Mouse (Mus musculus): ENCODE data around the gene Hes2. TPM values are rescaled to one million over a fixed set of nuclear protein-coding genes. Genes with fewer than 3 reads are reported as not detected.
A peak's percentile ranks its signal among the peaks of the same experiment; 100 is the strongest.

Gene Hes2
- polyA plus RNA-seq, 1 experiment from 2014 or later = not detected

- no peak overlapping the region for H3K4me2 ChIP-seq (ENCODE audit: low read depth, low read length)
- ATAC-seq = no peak
- H3K27ac ChIP-seq (ENCODE audit: low read depth) = no peak overlapping the region
- no peaks in the 10 kb centered on the region for H3K9me3 ChIP-seq (ENCODE audit: low read length)
- 52% methylated on average over 10 of the region's 10 CpGs for WGBS (ENCODE audit: insufficient replicate concordance)
- no peak overlapping the region for H3K4me3 ChIP-seq (ENCODE audit: low read depth, low read length)
- no peaks in the 10 kb centered on the region for H3K4me1 ChIP-seq (ENCODE audit: insufficient read depth)
- no peak for DNase-seq
- TF ChIP-seq EP300 (IDR thresholded peaks at IDR 0.05; ENCODE audit: low read depth) (no peak), CTCF (IDR thresholded peaks at IDR 0.05; ENCODE audit: low read depth) (no peak)
- H3K27me3 ChIP-seq (ENCODE audit: insufficient read depth, low read length) = 0 out of 2 replicates have a peak, but pooled peaks cover 12% of the 10 kb centered on the region
- no peaks in the 10 kb centered on the region for H3K36me3 ChIP-seq (replicated peaks; ENCODE audit: insufficient read depth, low read length)
- H3K9ac ChIP-seq (replicated peaks) = no peak overlapping the region
Measured at GRCm38 (mm10) chr4:152145473-152145872, 13.2 kb upstream of the Hes2 start.

- ATAC-seq (no peak), DNase-seq (no peak)
- WGBS (ENCODE audit: insufficient replicate concordance) = 63% methylated on average over 11 of the region's 11 CpGs
- Histone ChIP-seq H3K9ac (replicated peaks) (no peak overlapping the region), H3K27me3 (ENCODE audit: insufficient read depth, low read length) (peaks cover 11% of the 10 kb centered on the region; the same call in 1 of the 2 replicates), H3K27ac (ENCODE audit: low read depth) (no peak overlapping the region), H3K4me1 (ENCODE audit: insufficient read depth) (no peaks in the 10 kb centered on the region), H3K4me2 (ENCODE audit: low read depth, low read length) (no peak overlapping the region), H3K4me3 (ENCODE audit: low read depth, low read length) (no peak overlapping the region), H3K9me3 (ENCODE audit: low read length) (no peaks in the 10 kb centered on the region), H3K36me3 (replicated peaks; ENCODE audit: insufficient read depth, low read length) (no peaks in the 10 kb centered on the region)
- no peak for TF ChIP-seq CTCF (IDR thresholded peaks at IDR 0.05; ENCODE audit: low read depth)
- no peak for TF ChIP-seq EP300 (IDR thresholded peaks at IDR 0.05; ENCODE audit: low read depth)
Measured at GRCm38 (mm10) chr4:152146033-152146827, 12.4 kb upstream of the Hes2 start.

GRCm38 (mm10) chr4:152150546-152150945 is 8.1 kb upstream of the Hes2 start:
- no peak for DNase-seq
- no peaks in the 10 kb centered on the region for H3K9me3 ChIP-seq (ENCODE audit: low read length)
- ATAC-seq = no peak
- H3K27ac ChIP-seq (ENCODE audit: low read depth) = no peak overlapping the region
- H3K36me3 ChIP-seq (replicated peaks; ENCODE audit: insufficient read depth, low read length) = no peaks in the 10 kb centered on the region
- no peak overlapping the region for H3K9ac ChIP-seq (replicated peaks)
- H3K27me3 ChIP-seq (ENCODE audit: insufficient read depth, low read length) = peaks cover 30% of the 10 kb centered on the region
- no peak overlapping the region for H3K4me2 ChIP-seq (ENCODE audit: low read depth, low read length)
- peaks cover 8% of the 10 kb centered on the region; the same call in 1 of the 2 replicates for H3K4me1 ChIP-seq (ENCODE audit: insufficient read depth)
- 58% methylated on average over 4 of the region's 4 CpGs for WGBS (ENCODE audit: insufficient replicate concordance)
- no peak for TF ChIP-seq EP300 (IDR thresholded peaks at IDR 0.05; ENCODE audit: low read depth)
- no peak for TF ChIP-seq CTCF (IDR thresholded peaks at IDR 0.05; ENCODE audit: low read depth)
- no peak overlapping the region for H3K4me3 ChIP-seq (ENCODE audit: low read depth, low read length)

GRCm38 (mm10) chr4:152151451-152151965 is 7.2 kb upstream of the Hes2 start:
- Histone ChIP-seq H3K27ac (ENCODE audit: low read depth) (no peak overlapping the region), H3K36me3 (replicated peaks; ENCODE audit: insufficient read depth, low read length) (no peaks in the 10 kb centered on the region), H3K4me3 (ENCODE audit: low read depth, low read length) (peak overlapping the region; percentile 37; the same call in 1 of the 2 replicates), H3K4me2 (ENCODE audit: low read depth, low read length) (peak overlapping the region; percentile 70), H3K4me1 (ENCODE audit: insufficient read depth) (peaks cover 8% of the 10 kb centered on the region; the same call in 1 of the 2 replicates), H3K9me3 (ENCODE audit: low read length) (no peaks in the 10 kb centered on the region), H3K9ac (replicated peaks) (no peak overlapping the region), H3K27me3 (ENCODE audit: insufficient read depth, low read length) (peaks cover 30% of the 10 kb centered on the region)
- WGBS (ENCODE audit: insufficient replicate concordance) = 22% methylated on average over 7 of the region's 7 CpGs
- DNase-seq (no peak), ATAC-seq (no peak)
- TF ChIP-seq CTCF (IDR thresholded peaks at IDR 0.05; ENCODE audit: low read depth) (no peak), EP300 (IDR thresholded peaks at IDR 0.05; ENCODE audit: low read depth) (no peak)

GRCm38 (mm10) chr4:152151966-152152544 is 6.6 kb upstream of the Hes2 start, which contains the start of gene Espn:
TSS of gene Espn (minus strand) at chr4:152152371.
- Histone ChIP-seq H3K9me3 (ENCODE audit: low read length) (no peaks in the 10 kb centered on the region), H3K27ac (ENCODE audit: low read depth) (no peak within 1 kb of the TSS), H3K4me3 (ENCODE audit: low read depth, low read length) (peak within 1 kb of the TSS; percentile 37), H3K4me1 (ENCODE audit: insufficient read depth) (peaks cover 8% of the 10 kb centered on the region; the same call in 1 of the 2 replicates), H3K36me3 (replicated peaks; ENCODE audit: insufficient read depth, low read length) (no peaks in the 10 kb centered on the region), H3K9ac (replicated peaks) (no peak within 1 kb of the TSS), H3K27me3 (ENCODE audit: insufficient read depth, low read length) (peaks cover 30% of the 10 kb centered on the region), H3K4me2 (ENCODE audit: low read depth, low read length) (peak within 1 kb of the TSS; percentile 70)
- peak; percentile 58 for ATAC-seq
- no peak for TF ChIP-seq CTCF (IDR thresholded peaks at IDR 0.05; ENCODE audit: low read depth)
- TF ChIP-seq EP300 (IDR thresholded peaks at IDR 0.05; ENCODE audit: low read depth) = no peak
- 1% methylated on average over 48 of the region's 57 CpGs for WGBS (ENCODE audit: insufficient replicate concordance)
- DNase-seq = peak; percentile 65

GRCm38 (mm10) chr4:152153771-152154177 is 4.9 kb upstream of the Hes2 start:
- TF ChIP-seq EP300 (IDR thresholded peaks at IDR 0.05; ENCODE audit: low read depth) = no peak
- TF ChIP-seq CTCF (IDR thresholded peaks at IDR 0.05; ENCODE audit: low read depth) = peak; percentile 91
- Histone ChIP-seq H3K27me3 (ENCODE audit: insufficient read depth, low read length) (peaks cover 45% of the 10 kb centered on the region), H3K4me2 (ENCODE audit: low read depth, low read length) (peak overlapping the region; percentile 51), H3K36me3 (replicated peaks; ENCODE audit: insufficient read depth, low read length) (no peaks in the 10 kb centered on the region), H3K9me3 (ENCODE audit: low read length) (no peaks in the 10 kb centered on the region), H3K4me1 (ENCODE audit: insufficient read depth) (peaks cover 18% of the 10 kb centered on the region), H3K4me3 (ENCODE audit: low read depth, low read length) (no peak overlapping the region), H3K27ac (ENCODE audit: low read depth) (no peak overlapping the region), H3K9ac (replicated peaks) (no peak overlapping the region)
- peak; percentile 92 for DNase-seq
- ATAC-seq = peak; percentile 69
- under 1% methylated on average over 23 of the region's 23 CpGs for WGBS (ENCODE audit: insufficient replicate concordance)

Measured in liver, postnatal 0 days (tissue).